Mouse (Mus musculus) heart, adult 2 months (tissue): ENCODE results near the gene Tmem51. TPM values are rescaled to one million over a fixed set of nuclear protein-coding genes. Genes with fewer than 3 reads are reported as not detected.

ENCODE experiments used
- DNase-seq, 2 experiments: peaks; one replicate each; pipeline ENCODE4 v3.0.0; 2021
- H3K27ac ChIP-seq: fragments of 200-600 bp; 2 replicates; pipeline ENCODE4 v1.8.1; 2022
- H3K27me3 ChIP-seq: fragments of 200-500 bp; 2 replicates; pipeline ENCODE4 v1.6.1; 2012; ENCODE audit warnings: mild to moderate bottlenecking, low read length, inconsistent platforms, mixed read lengths; ENCODE audit not compliant: control insufficient read depth, insufficient read depth
- H3K36me3 ChIP-seq: fragments of 200-500 bp; 2 replicates; pipeline ENCODE4 v1.6.1; 2012; ENCODE audit warnings: low read length, inconsistent platforms; ENCODE audit not compliant: control insufficient read depth, insufficient read depth
- H3K4me1 ChIP-seq: fragments of 200-500 bp; 2 replicates; pipeline ENCODE4 v1.6.1; 2011; ENCODE audit warnings: low read length; ENCODE audit not compliant: control insufficient read depth, insufficient read depth
- H3K4me3 ChIP-seq: fragments of 200-600 bp; 2 replicates; pipeline ENCODE4 v1.8.1; 2022
- H3K79me2 ChIP-seq: fragments of 200-500 bp; replicated peaks from 2 replicates; pipeline ENCODE4 v1.6.1; 2012; ENCODE audit warnings: mild to moderate bottlenecking, inconsistent platforms, low read length, moderate library complexity, mixed read lengths; ENCODE audit not compliant: control insufficient read depth, insufficient read depth
- H3K9ac ChIP-seq: fragments of 200-500 bp; 2 replicates; pipeline ENCODE4 v1.6.1; 2012; ENCODE audit warnings: low read depth, mild to moderate bottlenecking, control low read depth, inconsistent platforms, low read length, mixed read lengths
- CTCF ChIP-seq: fragments of 200-600 bp; IDR thresholded peaks from 2 replicates; pipeline ENCODE4 v1.8.1; 2022; ENCODE audit warnings: antibody characterized with exemption, mild to moderate bottlenecking, moderate library complexity
- EP300 ChIP-seq: fragments of 200-500 bp; IDR thresholded peaks from 2 replicates; pipeline ENCODE4 v1.6.1; 2011; ENCODE audit warnings: low read depth, low read length, control low read depth; ENCODE audit not compliant: insufficient read depth
- POLR2A ChIP-seq: fragments of 200-500 bp; IDR thresholded peaks from 2 replicates; pipeline ENCODE4 v1.6.1; 2011; ENCODE audit warnings: mild to moderate bottlenecking, low read depth, low read length, control low read depth; ENCODE audit not compliant: insufficient read depth
- WGBS: fragments of 180-500 bp; shearing (Covaris S2); methylation state at CpG from one replicate; pipeline ENCODE4 v1.1.7; 2018; 5-methylcytosine and 5-hydroxymethylcytosine counted together
- intact Hi-C: fragments of 180-260 bp; cut with DNase I; formaldehyde crosslinking; loops from one replicate; pipeline ENCODE4 v1.15.1; 2025
- polyA plus RNA-seq: library from polyadenylated mRNA; depleted of rRNA; stranded (reverse); fragments of >200 nt; gene quantifications from 2 replicates; pipeline ENCODE4 v1.2.3, GENCODE M21; 2012
- total RNA-seq, 2 experiments: library from RNA; stranded (reverse); gene quantifications; 2 replicates each; pipeline ENCODE4 v1.2.3; 2021

The Tmem51 gene
- total and polyA plus RNA-seq, 3 experiments, result 5.5 to 13.1 (median 6.0) TPM

DNA sequence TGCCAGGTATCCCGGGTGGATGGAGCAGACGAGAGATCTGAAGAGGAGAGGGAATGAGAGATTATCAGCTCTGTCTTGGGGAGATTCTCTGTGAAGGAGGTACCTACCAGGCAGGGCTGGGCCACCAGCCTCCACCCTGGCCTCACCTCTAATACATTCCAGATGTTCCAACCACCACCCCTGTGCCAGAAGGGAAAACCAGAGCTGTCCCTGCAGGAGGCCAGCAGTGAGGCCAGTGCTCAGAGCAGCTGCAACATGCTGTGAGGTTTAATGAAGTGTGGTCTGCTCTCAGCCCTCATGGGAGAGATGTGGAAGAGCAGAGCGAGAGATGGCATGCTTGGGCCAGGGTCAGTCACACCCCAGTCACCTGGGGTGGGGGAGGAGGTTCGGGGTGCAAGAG, 46.2 kb downstream of the Tmem51 start:
- 67% methylated on average over 4 of the region's 4 CpGs for whole genome bisulfite sequencing
- H3K79me2 ChIP-seq, result no peaks in the 10 kb centered on the region
- no peaks in the 10 kb centered on the region for H3K4me1 ChIP-seq
- H3K9ac ChIP-seq, result no peak overlapping the region
- no peak for TF ChIP-seq POLR2A
- no peak for TF ChIP-seq EP300
- no peak for TF ChIP-seq CTCF
- no peaks in the 10 kb centered on the region for H3K27me3 ChIP-seq
- H3K4me3 ChIP-seq, result no peak overlapping the region
- intact Hi-C loops, result no loop called here
- DNase-seq, result no peak
- no peaks in the 10 kb centered on the region for H3K36me3 ChIP-seq
- no peak overlapping the region for H3K27ac ChIP-seq

DNA sequence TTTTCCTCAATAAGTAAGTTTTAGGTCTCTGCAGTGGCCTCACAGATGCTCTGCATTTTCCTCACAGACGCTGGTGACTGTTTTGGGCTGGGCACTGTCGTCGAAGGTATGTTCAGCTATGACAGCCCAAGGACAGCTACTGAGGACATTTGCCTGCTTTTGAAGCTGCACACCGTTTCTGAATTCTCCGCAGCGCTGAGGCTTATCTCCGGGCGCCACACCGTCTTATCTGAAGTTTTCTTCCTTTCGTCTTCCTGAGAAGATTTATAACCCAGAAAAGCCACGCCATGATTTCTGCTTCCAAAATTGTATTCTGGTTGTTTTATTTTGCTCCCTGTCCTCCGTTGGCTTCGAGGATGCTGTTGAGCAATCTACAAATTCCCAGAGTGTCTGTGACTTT, 55.6 kb downstream of the Tmem51 start:
- Histone ChIP-seq H3K27me3 (no peaks in the 10 kb centered on the region), H3K4me1 (no peaks in the 10 kb centered on the region), H3K9ac (no peak overlapping the region), H3K36me3 (no peaks in the 10 kb centered on the region), H3K79me2 (no peaks in the 10 kb centered on the region), H3K27ac (no peak overlapping the region), H3K4me3 (no peak overlapping the region)
- 13% methylated on average over 13 of the region's 13 CpGs for WGBS
- no peak for TF ChIP-seq CTCF
- TF ChIP-seq POLR2A, result no peak
- TF ChIP-seq EP300, result no peak
- DNase-seq, result no peak
- intact Hi-C loops, result no loop called here

GRCm38 (mm10) chr4:142026965-142027364, 57.1 kb downstream of the Tmem51 start:
- DNase-seq, result no peak
- no peaks in the 10 kb centered on the region for H3K79me2 ChIP-seq
- H3K4me1 ChIP-seq, result no peaks in the 10 kb centered on the region
- H3K4me3 ChIP-seq, result no peak overlapping the region
- H3K27me3 ChIP-seq, result no peaks in the 10 kb centered on the region
- intact Hi-C loops, result no loop called here
- no peak overlapping the region for H3K9ac ChIP-seq
- TF ChIP-seq EP300, result no peak
- no peak for TF ChIP-seq CTCF
- no peak for TF ChIP-seq POLR2A
- no peak overlapping the region for H3K27ac ChIP-seq
- H3K36me3 ChIP-seq, result no peaks in the 10 kb centered on the region
- 35% methylated on average over 2 of the region's 2 CpGs for WGBS

GRCm38 (mm10) chr4:142024536-142024935, 59.6 kb downstream of the Tmem51 start:
- DNase-seq, result no peak
- no peaks in the 10 kb centered on the region for H3K79me2 ChIP-seq
- no peak overlapping the region for H3K27ac ChIP-seq
- 89% methylated on average over 2 of the region's 2 CpGs for WGBS
- intact Hi-C loops, result no loop called here
- H3K27me3 ChIP-seq, result no peaks in the 10 kb centered on the region
- no peak overlapping the region for H3K9ac ChIP-seq
- H3K4me1 ChIP-seq, result no peaks in the 10 kb centered on the region
- TF ChIP-seq CTCF (no peak), POLR2A (no peak), EP300 (no peak)
- no peak overlapping the region for H3K4me3 ChIP-seq
- no peaks in the 10 kb centered on the region for H3K36me3 ChIP-seq

DNA sequence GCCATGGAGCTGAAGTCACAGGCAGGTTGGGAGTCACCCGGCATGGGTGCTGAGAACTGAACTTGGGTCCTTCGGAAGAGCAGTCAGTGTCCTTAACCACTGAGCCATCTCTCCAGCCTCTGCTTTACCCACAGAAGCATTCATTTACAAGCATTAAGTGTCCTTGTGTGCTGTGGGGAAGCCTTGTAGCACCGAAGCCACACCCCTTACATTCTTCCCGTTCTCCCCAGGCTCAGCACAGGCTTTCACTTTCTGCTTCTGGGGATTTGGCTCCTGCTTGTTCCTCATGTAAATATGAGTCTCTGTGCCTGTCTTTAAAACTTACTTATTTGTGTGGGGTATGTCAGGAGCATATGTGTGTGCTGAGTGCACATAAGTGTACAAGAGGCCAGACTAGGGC, 60.9 kb downstream of the Tmem51 start:
- H3K79me2 ChIP-seq, result no peaks in the 10 kb centered on the region
- no peaks in the 10 kb centered on the region for H3K27me3 ChIP-seq
- intact Hi-C loops, result no loop called here
- H3K4me1 ChIP-seq, result no peaks in the 10 kb centered on the region
- no peak for TF ChIP-seq EP300
- no peak for TF ChIP-seq POLR2A
- TF ChIP-seq CTCF, result no peak
- H3K27ac ChIP-seq, result no peak overlapping the region
- H3K4me3 ChIP-seq, result no peak overlapping the region
- no peaks in the 10 kb centered on the region for H3K36me3 ChIP-seq
- H3K9ac ChIP-seq, result no peak overlapping the region
- 72% methylated on average over 4 of the region's 4 CpGs for WGBS
- DNase-seq, result no peak

DNA sequence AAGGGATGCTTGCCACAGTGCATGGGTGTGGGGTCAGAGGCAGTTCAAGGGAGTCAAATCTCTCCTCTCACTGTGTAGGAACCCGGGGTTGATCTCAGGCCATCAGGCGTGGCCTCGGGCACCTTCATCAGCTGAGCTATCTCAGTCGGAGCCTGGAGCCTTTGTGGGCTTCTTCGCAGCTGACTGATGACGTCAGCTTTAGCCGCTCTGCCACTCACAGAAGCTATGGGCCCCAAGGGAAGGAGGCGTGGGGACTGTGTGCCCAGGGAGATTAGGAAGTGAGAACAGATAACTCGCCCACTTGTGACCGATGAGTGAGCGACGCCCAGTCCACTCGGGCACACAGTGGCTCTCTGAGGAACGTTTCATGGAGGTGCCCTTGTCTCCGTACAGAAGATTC, 66.4 kb downstream of the Tmem51 start:
- no peaks in the 10 kb centered on the region for H3K79me2 ChIP-seq
- H3K4me1 ChIP-seq, result no peaks in the 10 kb centered on the region; the same call in 1 of the 2 replicates
- no peak overlapping the region for H3K9ac ChIP-seq
- H3K27me3 ChIP-seq, result no peaks in the 10 kb centered on the region
- 13% methylated on average over 15 of the region's 15 CpGs for WGBS
- no peak overlapping the region for H3K27ac ChIP-seq
- DNase-seq, result peak in 1 of 2 experiments; percentile 34
- TF ChIP-seq CTCF, result no peak
- no peak for TF ChIP-seq POLR2A
- TF ChIP-seq EP300, result 0 out of 2 replicates have a peak, but pooled peaks have one; percentile 33
- H3K4me3 ChIP-seq, result no peak overlapping the region
- intact Hi-C loops, result no loop called here
- no peaks in the 10 kb centered on the region for H3K36me3 ChIP-seq
